Mouse (Mus musculus): Measurements from ENCODE around the gene Kcnk16. TPM values are rescaled to one million over a fixed set of nuclear protein-coding genes. Genes with fewer than 3 reads are reported as not detected.

The Kcnk16 gene
- polyA plus RNA-seq, 1 experiment from 2014 or later = not detected

GRCm38 (mm10) chr14:20215826-20216225 is 53.2 kb downstream of the Kcnk16 start:
- WGBS (ENCODE audit: insufficient replicate concordance) = 20% methylated on average over 5 of the region's 5 CpGs
- Histone ChIP-seq H3K4me2 (no peak overlapping the region), H3K27ac (ENCODE audit: low read depth, low read length) (no peak overlapping the region), H3K4me1 (ENCODE audit: control insufficient read depth, insufficient read depth, low read length) (no peaks in the 10 kb centered on the region), H3K9ac (ENCODE audit: low read depth, low read length) (no peak overlapping the region), H3K4me3 (ENCODE audit: low read depth, low read length) (no peak overlapping the region), H3K9me3 (replicated peaks; ENCODE audit: control insufficient read depth, low read length) (no peaks in the 10 kb centered on the region), H3K36me3 (ENCODE audit: control insufficient read depth, insufficient read depth, low read length) (no peaks in the 10 kb centered on the region), H3K27me3 (ENCODE audit: control insufficient read depth, insufficient read depth, low read length) (no peaks in the 10 kb centered on the region)
- ATAC-seq (replicated peaks; ENCODE audit: insufficient number of reproducible peaks, low FRiP score, low TSS enrichment) = no peak

- Histone ChIP-seq H3K4me3 (ENCODE audit: low read depth, low read length) (no peak overlapping the region), H3K4me1 (ENCODE audit: control insufficient read depth, insufficient read depth, low read length) (no peaks in the 10 kb centered on the region), H3K36me3 (ENCODE audit: control insufficient read depth, insufficient read depth, low read length) (no peaks in the 10 kb centered on the region), H3K9ac (ENCODE audit: low read depth, low read length) (no peak overlapping the region), H3K4me2 (no peak overlapping the region), H3K9me3 (replicated peaks; ENCODE audit: control insufficient read depth, low read length) (no peaks in the 10 kb centered on the region), H3K27me3 (ENCODE audit: control insufficient read depth, insufficient read depth, low read length) (no peaks in the 10 kb centered on the region), H3K27ac (ENCODE audit: low read depth, low read length) (no peak overlapping the region)
- WGBS (ENCODE audit: insufficient replicate concordance) = 70% methylated on average over 7 of the region's 7 CpGs
- ATAC-seq (replicated peaks; ENCODE audit: insufficient number of reproducible peaks, low FRiP score, low TSS enrichment) = no peak
These were observed 54.9 kb downstream of the Kcnk16 start for GRCm38 (mm10) chr14:20214125-20214524.

- Histone ChIP-seq H3K36me3 (ENCODE audit: control insufficient read depth, insufficient read depth, low read length) (no peaks in the 10 kb centered on the region), H3K9me3 (replicated peaks; ENCODE audit: control insufficient read depth, low read length) (no peaks in the 10 kb centered on the region), H3K27ac (ENCODE audit: low read depth, low read length) (no peak overlapping the region), H3K4me2 (no peak overlapping the region), H3K4me3 (ENCODE audit: low read depth, low read length) (no peak overlapping the region), H3K27me3 (ENCODE audit: control insufficient read depth, insufficient read depth, low read length) (no peaks in the 10 kb centered on the region), H3K4me1 (ENCODE audit: control insufficient read depth, insufficient read depth, low read length) (peaks cover 8% of the 10 kb centered on the region), H3K9ac (ENCODE audit: low read depth, low read length) (no peak overlapping the region)
- no peak for ATAC-seq (replicated peaks; ENCODE audit: insufficient number of reproducible peaks, low FRiP score, low TSS enrichment)
- 55% methylated on average over 9 of the region's 9 CpGs for WGBS (ENCODE audit: insufficient replicate concordance)
These were observed 57.0 kb downstream of the Kcnk16 start for GRCm38 (mm10) chr14:20211754-20212601.

Other genes with a start within 250 kb of the Kcnk16 start
- 8.4 and 8.6 TPM in 2 replicates for gene Saysd1, start 130.7 kb downstream of the Kcnk16 start, polyA plus RNA-seq (2014; fragmentation: Nextera tagmentation; extraction: Ambion mirVana)
- 2.2 and 2.9 TPM in 2 replicates for gene Kcnk5, start 87.4 kb downstream of the Kcnk16 start, polyA plus RNA-seq (2014; fragmentation: Nextera tagmentation; extraction: Ambion mirVana)
- 9.0 and 9.8 TPM in 2 replicates for gene Nudt13, start 25.5 kb upstream of the Kcnk16 start, polyA plus RNA-seq (2014; fragmentation: Nextera tagmentation; extraction: Ambion mirVana)
- 39.6 and 43.7 TPM in 2 replicates for gene Ecd, start 78.9 kb upstream of the Kcnk16 start, polyA plus RNA-seq (2014; fragmentation: Nextera tagmentation; extraction: Ambion mirVana)
- gene Fam149b, start 79.0 kb upstream of the Kcnk16 start, polyA plus RNA-seq (2014; fragmentation: Nextera tagmentation; extraction: Ambion mirVana) = 27.5 and 33.2 TPM in 2 replicates
- 76.4 and 104 TPM in 2 replicates for gene Dnajc9, start 119.7 kb upstream of the Kcnk16 start, polyA plus RNA-seq (2014; fragmentation: Nextera tagmentation; extraction: Ambion mirVana)
- 93.3 and 97.9 TPM in 2 replicates for gene Mrps16, start 124.4 kb upstream of the Kcnk16 start, polyA plus RNA-seq (2014; fragmentation: Nextera tagmentation; extraction: Ambion mirVana)
- gene Cfap70, start 183.0 kb upstream of the Kcnk16 start, polyA plus RNA-seq (2014; fragmentation: Nextera tagmentation; extraction: Ambion mirVana) = 0.21 TPM in 1 of 2 replicates, not detected in the other
- 38.1 and 42.5 TPM in 2 replicates for gene Anxa7, start 210.9 kb upstream of the Kcnk16 start, polyA plus RNA-seq (2014; fragmentation: Nextera tagmentation; extraction: Ambion mirVana)
- 0.62 and 1.1 TPM in 2 replicates for gene Mss51, start 227.7 kb upstream of the Kcnk16 start, polyA plus RNA-seq (2014; fragmentation: Nextera tagmentation; extraction: Ambion mirVana)